Mouse (Mus musculus): ENCODE results near the gene S100a7a. TPM values are rescaled to one million over a fixed set of nuclear protein-coding genes. Genes with fewer than 3 reads are reported as not detected.
A peak's percentile ranks its signal among the peaks of the same experiment; 100 is the strongest.

Gene S100a7a
- polyA plus RNA-seq, 1 experiment from 2014 or later = not detected

DNA sequence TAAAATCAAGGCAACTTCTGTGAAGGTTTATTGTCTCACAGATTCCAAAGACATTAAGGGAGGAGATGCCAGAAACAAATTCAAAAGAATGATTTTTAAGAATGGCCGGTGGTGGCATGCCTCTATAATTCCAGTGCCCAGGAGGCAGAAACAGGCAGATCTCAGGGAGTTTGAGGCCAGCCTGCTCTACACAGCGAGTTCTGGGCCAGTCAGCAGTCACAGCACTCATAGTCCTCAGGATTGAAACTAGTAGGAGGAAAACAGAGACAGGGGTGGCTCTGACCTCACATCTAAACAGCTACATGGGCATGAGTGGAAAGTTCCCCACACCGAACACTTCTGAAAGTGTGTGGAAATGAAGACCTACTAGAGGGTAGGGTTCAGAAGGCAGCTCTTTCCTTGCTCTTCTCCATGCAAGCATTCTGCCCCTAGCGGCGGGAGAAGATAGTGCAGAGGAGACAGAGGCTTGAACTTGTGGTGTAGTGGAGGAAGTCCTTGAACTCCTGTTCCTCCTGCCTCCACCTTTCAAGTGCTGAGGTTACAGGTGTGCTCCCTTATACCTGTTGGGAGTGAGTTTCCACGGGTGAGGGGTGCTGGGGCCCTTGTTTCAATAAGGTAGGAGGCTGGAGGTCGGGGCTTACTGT is 14.2 kb upstream of the S100a7a start:
- no peaks in the 10 kb centered on the region for H3K36me3 ChIP-seq (ENCODE audit: control insufficient read depth, insufficient read depth, low read length)
- no peak overlapping the region for H3K9ac ChIP-seq (ENCODE audit: low read length)
- H3K4me2 ChIP-seq (ENCODE audit: low read depth) = no peak overlapping the region
- H3K27ac ChIP-seq (ENCODE audit: low read depth, low read length) = no peak overlapping the region
- DNase-seq (ENCODE audit: low spot score) (peak; percentile 39), ATAC-seq (ENCODE audit: insufficient read depth, low FRiP score, low TSS enrichment) (no peak)
- no peaks in the 10 kb centered on the region for H3K9me3 ChIP-seq (ENCODE audit: control insufficient read depth, low read length)
- WGBS = 56% methylated on average over 7 of the region's 7 CpGs
- no peaks in the 10 kb centered on the region for H3K4me1 ChIP-seq (ENCODE audit: control insufficient read depth, insufficient read depth, low read length)
- H3K27me3 ChIP-seq (ENCODE audit: control insufficient read depth, insufficient read depth, low read length) = no peaks in the 10 kb centered on the region
- H3K4me3 ChIP-seq (ENCODE audit: low read depth, low read length) = no peak overlapping the region

GRCm38 (mm10) chr3:90640981-90641380 is 12.8 kb upstream of the S100a7a start:
- Histone ChIP-seq H3K4me2 (ENCODE audit: low read depth) (no peak overlapping the region), H3K27ac (ENCODE audit: low read depth, low read length) (no peak overlapping the region), H3K4me1 (ENCODE audit: control insufficient read depth, insufficient read depth, low read length) (no peaks in the 10 kb centered on the region), H3K36me3 (ENCODE audit: control insufficient read depth, insufficient read depth, low read length) (no peaks in the 10 kb centered on the region), H3K9me3 (ENCODE audit: control insufficient read depth, low read length) (no peaks in the 10 kb centered on the region), H3K9ac (ENCODE audit: low read length) (no peak overlapping the region), H3K4me3 (ENCODE audit: low read depth, low read length) (no peak overlapping the region), H3K27me3 (ENCODE audit: control insufficient read depth, insufficient read depth, low read length) (no peaks in the 10 kb centered on the region)
- 88% methylated on average over 7 of the region's 7 CpGs for WGBS
- ATAC-seq (ENCODE audit: insufficient read depth, low FRiP score, low TSS enrichment) (no peak), DNase-seq (ENCODE audit: low spot score) (no peak)

DNA sequence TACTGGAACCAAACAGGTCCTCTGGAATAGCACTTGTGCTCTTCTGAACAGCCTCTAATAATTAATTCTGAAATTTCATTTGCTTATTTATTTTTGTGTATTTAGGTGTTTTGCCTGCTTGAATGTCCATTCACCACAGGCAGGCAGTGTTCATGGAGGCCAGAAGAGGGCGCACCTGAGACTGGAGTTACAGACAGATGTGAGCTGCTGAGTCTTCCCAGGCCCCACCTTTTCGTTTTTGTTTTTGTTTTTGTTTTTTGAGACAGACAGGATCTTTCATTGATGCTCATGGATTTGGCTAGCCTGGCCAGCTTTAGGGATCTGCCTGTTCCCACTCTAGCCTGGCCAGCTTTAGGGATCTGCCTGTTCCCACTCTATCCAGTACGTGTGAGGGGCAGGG is 9.6 kb upstream of the S100a7a start:
- WGBS = 51% methylated on average over 3 of the region's 3 CpGs
- no peak overlapping the region for H3K4me3 ChIP-seq (ENCODE audit: low read depth, low read length)
- no peak for ATAC-seq (ENCODE audit: insufficient read depth, low FRiP score, low TSS enrichment)
- no peaks in the 10 kb centered on the region for H3K36me3 ChIP-seq (ENCODE audit: control insufficient read depth, insufficient read depth, low read length)
- H3K4me1 ChIP-seq (ENCODE audit: control insufficient read depth, insufficient read depth, low read length) = no peaks in the 10 kb centered on the region
- no peak overlapping the region for H3K4me2 ChIP-seq (ENCODE audit: low read depth)
- H3K27me3 ChIP-seq (ENCODE audit: control insufficient read depth, insufficient read depth, low read length) = no peaks in the 10 kb centered on the region
- H3K27ac ChIP-seq (ENCODE audit: low read depth, low read length) = no peak overlapping the region
- no peak for DNase-seq (ENCODE audit: low spot score)
- no peaks in the 10 kb centered on the region for H3K9me3 ChIP-seq (ENCODE audit: control insufficient read depth, low read length)
- no peak overlapping the region for H3K9ac ChIP-seq (ENCODE audit: low read length)

GRCm38 (mm10) chr3:90647291-90647690 is 6.5 kb upstream of the S100a7a start:
- ATAC-seq (ENCODE audit: insufficient read depth, low FRiP score, low TSS enrichment) (no peak), DNase-seq (ENCODE audit: low spot score) (no peak)
- Histone ChIP-seq H3K9me3 (ENCODE audit: control insufficient read depth, low read length) (no peaks in the 10 kb centered on the region), H3K27me3 (ENCODE audit: control insufficient read depth, insufficient read depth, low read length) (no peaks in the 10 kb centered on the region), H3K9ac (ENCODE audit: low read length) (no peak overlapping the region), H3K27ac (ENCODE audit: low read depth, low read length) (no peak overlapping the region), H3K36me3 (ENCODE audit: control insufficient read depth, insufficient read depth, low read length) (no peaks in the 10 kb centered on the region), H3K4me1 (ENCODE audit: control insufficient read depth, insufficient read depth, low read length) (no peaks in the 10 kb centered on the region), H3K4me2 (ENCODE audit: low read depth) (no peak overlapping the region), H3K4me3 (ENCODE audit: low read depth, low read length) (no peak overlapping the region)
- 81% methylated on average over 1 of the region's 1 CpGs for whole genome bisulfite sequencing

DNA sequence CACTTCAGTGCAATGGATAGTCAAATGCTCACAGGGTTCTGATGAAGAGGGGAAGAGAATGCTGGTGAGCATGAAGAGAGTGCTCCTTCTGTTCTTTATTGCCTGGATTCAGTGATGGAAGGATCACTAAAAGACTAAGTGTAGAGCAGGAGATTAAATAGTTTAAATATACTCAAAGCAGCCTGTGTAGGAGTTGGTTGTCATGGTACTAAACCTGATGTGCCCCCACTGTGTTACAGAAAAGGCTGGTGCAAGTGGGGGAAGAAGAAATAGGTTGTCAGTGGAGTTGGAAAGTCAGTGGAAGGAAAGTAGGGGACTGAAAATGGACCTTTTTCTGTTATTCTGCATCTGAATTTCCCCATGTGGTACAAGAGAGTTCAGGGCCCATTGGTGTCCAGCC is 4.8 kb upstream of the S100a7a start:
- Histone ChIP-seq H3K4me2 (ENCODE audit: low read depth) (no peak overlapping the region), H3K27me3 (ENCODE audit: control insufficient read depth, insufficient read depth, low read length) (no peaks in the 10 kb centered on the region), H3K4me1 (ENCODE audit: control insufficient read depth, insufficient read depth, low read length) (no peaks in the 10 kb centered on the region), H3K4me3 (ENCODE audit: low read depth, low read length) (no peak overlapping the region), H3K27ac (ENCODE audit: low read depth, low read length) (no peak overlapping the region), H3K36me3 (ENCODE audit: control insufficient read depth, insufficient read depth, low read length) (no peaks in the 10 kb centered on the region), H3K9ac (ENCODE audit: low read length) (no peak overlapping the region), H3K9me3 (ENCODE audit: control insufficient read depth, low read length) (no peaks in the 10 kb centered on the region)
- ATAC-seq (ENCODE audit: insufficient read depth, low FRiP score, low TSS enrichment) (no peak), DNase-seq (ENCODE audit: low spot score) (no peak)

GRCm38 (mm10) chr3:90649832-90650231 is 4.0 kb upstream of the S100a7a start:
- Histone ChIP-seq H3K36me3 (ENCODE audit: control insufficient read depth, insufficient read depth, low read length) (no peaks in the 10 kb centered on the region), H3K4me2 (ENCODE audit: low read depth) (no peak overlapping the region), H3K9ac (ENCODE audit: low read length) (no peak overlapping the region), H3K4me1 (ENCODE audit: control insufficient read depth, insufficient read depth, low read length) (no peaks in the 10 kb centered on the region), H3K4me3 (ENCODE audit: low read depth, low read length) (no peak overlapping the region), H3K27me3 (ENCODE audit: control insufficient read depth, insufficient read depth, low read length) (no peaks in the 10 kb centered on the region), H3K27ac (ENCODE audit: low read depth, low read length) (no peak overlapping the region), H3K9me3 (ENCODE audit: control insufficient read depth, low read length) (no peaks in the 10 kb centered on the region)
- no peak for ATAC-seq (ENCODE audit: insufficient read depth, low FRiP score, low TSS enrichment)
- WGBS = 92% methylated on average over 2 of the region's 2 CpGs
- DNase-seq (ENCODE audit: low spot score) = no peak

GRCm38 (mm10) chr3:90652878-90653508 is 824 bp upstream of the S100a7a start:
- peak; percentile 78 for DNase-seq (ENCODE audit: low spot score)
- Histone ChIP-seq H3K4me2 (ENCODE audit: low read depth) (no peak overlapping the region), H3K27me3 (ENCODE audit: control insufficient read depth, insufficient read depth, low read length) (no peaks in the 10 kb centered on the region), H3K36me3 (ENCODE audit: control insufficient read depth, insufficient read depth, low read length) (no peaks in the 10 kb centered on the region), H3K9me3 (ENCODE audit: control insufficient read depth, low read length) (no peaks in the 10 kb centered on the region), H3K9ac (ENCODE audit: low read length) (no peak overlapping the region), H3K4me3 (ENCODE audit: low read depth, low read length) (no peak overlapping the region), H3K27ac (ENCODE audit: low read depth, low read length) (no peak overlapping the region), H3K4me1 (ENCODE audit: control insufficient read depth, insufficient read depth, low read length) (no peaks in the 10 kb centered on the region)
- whole genome bisulfite sequencing = 36% methylated on average over 5 of the region's 5 CpGs
- 0 out of 2 replicates have a peak, but pooled peaks have one; percentile 61 for ATAC-seq (ENCODE audit: insufficient read depth, low FRiP score, low TSS enrichment)

DNA sequence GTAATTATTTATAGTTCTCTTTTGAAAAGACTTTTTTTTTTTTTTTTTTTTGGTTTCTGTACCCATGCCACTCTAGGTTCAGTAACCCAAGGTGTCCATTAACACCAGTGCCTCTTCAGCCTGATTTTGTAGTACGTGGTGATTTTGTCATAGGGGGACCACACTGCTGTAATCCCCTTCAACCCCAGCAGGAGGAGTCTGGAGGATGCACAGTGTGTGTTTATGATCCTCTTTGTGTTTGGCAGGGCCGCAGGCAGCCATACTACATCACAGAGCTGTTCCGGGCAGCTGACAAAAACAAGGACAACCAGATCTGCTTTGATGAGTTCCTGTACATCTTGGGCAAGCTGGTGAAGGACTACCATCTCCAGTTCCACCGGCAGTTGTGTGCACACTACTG is 3.6 kb downstream of the S100a7a start:
- no peaks in the 10 kb centered on the region for H3K4me1 ChIP-seq (ENCODE audit: control insufficient read depth, insufficient read depth, low read length)
- H3K27ac ChIP-seq (ENCODE audit: low read depth, low read length) = no peak overlapping the region
- ATAC-seq (ENCODE audit: insufficient read depth, low FRiP score, low TSS enrichment) (no peak), DNase-seq (ENCODE audit: low spot score) (no peak)
- H3K27me3 ChIP-seq (ENCODE audit: control insufficient read depth, insufficient read depth, low read length) = no peaks in the 10 kb centered on the region
- H3K4me3 ChIP-seq (ENCODE audit: low read depth, low read length) = no peak overlapping the region
- no peaks in the 10 kb centered on the region for H3K36me3 ChIP-seq (ENCODE audit: control insufficient read depth, insufficient read depth, low read length)
- no peak overlapping the region for H3K9ac ChIP-seq (ENCODE audit: low read length)
- 76% methylated on average over 4 of the region's 4 CpGs for WGBS
- H3K9me3 ChIP-seq (ENCODE audit: control insufficient read depth, low read length) = no peaks in the 10 kb centered on the region
- H3K4me2 ChIP-seq (ENCODE audit: low read depth) = no peak overlapping the region

- Histone ChIP-seq H3K9me3 (ENCODE audit: control insufficient read depth, low read length) (no peaks in the 10 kb centered on the region), H3K4me2 (ENCODE audit: low read depth) (no peak overlapping the region), H3K9ac (ENCODE audit: low read length) (no peak overlapping the region), H3K27ac (ENCODE audit: low read depth, low read length) (no peak overlapping the region), H3K4me3 (ENCODE audit: low read depth, low read length) (no peak overlapping the region), H3K4me1 (ENCODE audit: control insufficient read depth, insufficient read depth, low read length) (no peaks in the 10 kb centered on the region), H3K36me3 (ENCODE audit: control insufficient read depth, insufficient read depth, low read length) (no peaks in the 10 kb centered on the region), H3K27me3 (ENCODE audit: control insufficient read depth, insufficient read depth, low read length) (no peaks in the 10 kb centered on the region)
- DNase-seq (ENCODE audit: low spot score) = no peak
- ATAC-seq (ENCODE audit: insufficient read depth, low FRiP score, low TSS enrichment) = no peak
Measured at GRCm38 (mm10) chr3:90659364-90660044, 5.7 kb downstream of the S100a7a start.
